Mouse (Mus musculus) heart, adult 2 months (tissue): ENCODE measurements around the gene Hspb8.
A peak's percentile ranks its signal among the peaks of the same experiment; 100 is the strongest.

Source experiments
- CTCF ChIP-seq: fragments of 200-600 bp; IDR thresholded peaks from 2 replicates; pipeline ENCODE4 v1.8.1; 2022; ENCODE audit warnings: antibody characterized with exemption, mild to moderate bottlenecking, moderate library complexity
- EP300 ChIP-seq: fragments of 200-500 bp; IDR thresholded peaks from 2 replicates; pipeline ENCODE4 v1.6.1; 2011; ENCODE audit warnings: low read depth, low read length, control low read depth; ENCODE audit not compliant: insufficient read depth

DNA sequence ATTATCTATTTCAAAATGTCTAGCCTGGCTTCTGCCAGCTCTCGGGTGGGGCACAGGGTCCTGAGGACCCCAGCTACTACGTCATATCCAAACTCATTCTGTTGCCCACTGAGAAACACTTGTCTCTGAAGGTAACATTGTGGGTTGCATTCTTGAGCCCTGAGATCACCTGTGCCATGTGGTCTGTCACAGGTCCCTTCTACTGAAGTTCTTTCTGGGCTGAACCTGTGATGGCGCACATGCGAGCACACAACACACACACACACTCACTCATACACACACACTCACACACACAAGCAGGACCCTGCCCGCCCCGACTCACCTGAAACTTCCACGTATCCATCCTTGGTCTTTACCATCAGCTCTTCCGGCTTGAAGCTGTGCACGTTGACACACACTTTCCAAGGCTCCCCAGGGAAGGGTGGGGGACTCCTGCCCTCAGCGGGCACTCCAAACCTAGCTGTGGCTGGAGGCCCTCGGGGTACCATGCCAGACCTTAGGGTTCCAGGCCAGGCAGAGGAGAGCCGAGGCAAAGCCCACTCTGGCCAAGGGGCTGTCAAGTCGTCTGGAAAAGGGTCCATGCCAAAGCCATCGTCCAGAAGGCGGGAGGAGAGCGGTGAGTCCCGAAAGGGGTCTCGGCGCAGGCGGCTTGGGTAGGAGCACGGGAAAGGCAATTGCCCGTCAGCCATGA, 728 bp downstream of the Hspb8 start:
- TF ChIP-seq CTCF: no peak
- peak; percentile 24; the same call in 1 of the 2 replicates for TF ChIP-seq EP300
